Mouse (Mus musculus): ENCODE results near the gene Prm1. TPM values are rescaled to one million over a fixed set of nuclear protein-coding genes. Genes with fewer than 3 reads are reported as not detected.
"Not testable (repeated sequence)": the region's sequence is repeated elsewhere in the genome, so short reads cannot be mapped to it uniquely, and the experiment has no call there.

Gene Prm1
- polyA plus RNA-seq (2015; fragmentation: Nextera tagmentation; extraction: Ambion mirVana): 0.36 TPM in 1 of 2 replicates, not detected in the other

DNA sequence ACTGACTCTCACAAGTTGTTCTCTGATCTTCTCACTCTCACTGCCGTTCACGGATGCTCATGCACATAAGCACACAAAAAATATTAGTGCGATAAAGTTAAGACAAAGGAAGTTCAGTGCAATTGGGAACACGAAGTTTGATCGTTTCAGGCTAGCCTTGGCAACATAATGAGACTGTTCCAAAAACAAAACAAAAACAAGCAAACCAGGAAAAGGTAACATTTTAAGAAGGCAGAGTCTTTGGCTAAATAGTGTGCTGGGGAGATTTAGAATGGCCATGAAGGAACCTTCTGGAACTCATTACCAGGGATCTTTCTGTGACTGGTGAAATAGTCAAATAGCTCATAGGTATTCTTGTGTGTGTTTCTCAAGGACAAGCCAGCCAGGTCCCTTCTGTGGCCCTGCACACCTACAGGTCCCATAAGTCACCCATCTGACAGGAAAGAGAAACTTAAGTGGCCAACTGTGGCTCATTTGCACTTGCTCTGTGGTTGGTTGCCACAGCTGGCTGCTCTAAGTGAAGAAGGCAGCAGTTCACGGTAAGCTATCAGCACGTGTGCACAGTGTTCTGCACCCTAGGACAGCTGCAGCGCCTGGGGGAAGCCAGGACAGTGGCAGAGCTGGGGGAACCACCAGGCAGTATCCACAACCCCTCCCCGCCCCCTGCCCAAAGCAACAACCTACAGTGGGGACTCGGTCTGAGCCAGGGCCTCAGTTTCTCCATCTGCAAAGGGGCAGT is at the start of gene Prm1:
Gene Prm1 (minus strand): TSS at position 51 of the 739 bp plus-strand sequence.
- H3K9ac ChIP-seq: no peak within 1 kb of the TSS
- no peak within 1 kb of the TSS for H3K27ac ChIP-seq
- H3K36me3 ChIP-seq: no peaks in the 10 kb centered on the region
- H3K27me3 ChIP-seq: no peaks in the 10 kb centered on the region
- no peaks in the 10 kb centered on the region for H3K4me1 ChIP-seq
- no peak within 1 kb of the TSS for H3K4me2 ChIP-seq
- WGBS: 74% methylated on average over 10 of the region's 10 CpGs
- H3K9me3 ChIP-seq: no peaks in the 10 kb centered on the region
- no peak within 1 kb of the TSS for H3K4me3 ChIP-seq
- no peak for ATAC-seq (ENCODE audit: borderline replicate concordance, extremely low read depth, low FRiP score, low TSS enrichment)

DNA sequence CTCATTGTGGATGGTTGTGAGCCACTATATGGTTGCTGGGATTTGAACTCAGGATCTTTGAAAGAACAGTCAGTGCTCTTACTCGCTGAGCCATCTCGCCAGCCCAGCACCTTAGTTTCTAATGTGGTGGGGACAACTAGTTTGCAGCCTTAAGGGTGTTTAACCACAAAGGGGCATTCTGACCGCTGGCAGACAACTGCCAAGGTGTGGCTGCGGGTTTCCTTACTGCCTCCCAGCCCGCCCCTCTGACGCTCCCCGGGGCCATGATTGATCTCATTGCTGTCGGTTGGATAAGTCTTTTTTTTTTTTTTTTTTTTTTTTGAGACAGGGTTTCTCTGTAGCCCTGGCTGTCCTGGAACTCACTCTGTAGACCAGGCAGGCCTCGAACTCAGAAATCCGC is 46.6 kb upstream of the Prm1 start:
- 90% methylated on average over 10 of the region's 10 CpGs for WGBS
- peaks cover 40% of the 10 kb centered on the region for H3K4me1 ChIP-seq
- not testable (repeated sequence) for H3K36me3 ChIP-seq; H3K4me2 ChIP-seq; H3K9ac ChIP-seq; H3K4me3 ChIP-seq; H3K27me3 ChIP-seq; H3K9me3 ChIP-seq; H3K27ac ChIP-seq; ATAC-seq (ENCODE audit: borderline replicate concordance, extremely low read depth, low FRiP score, low TSS enrichment)

DNA sequence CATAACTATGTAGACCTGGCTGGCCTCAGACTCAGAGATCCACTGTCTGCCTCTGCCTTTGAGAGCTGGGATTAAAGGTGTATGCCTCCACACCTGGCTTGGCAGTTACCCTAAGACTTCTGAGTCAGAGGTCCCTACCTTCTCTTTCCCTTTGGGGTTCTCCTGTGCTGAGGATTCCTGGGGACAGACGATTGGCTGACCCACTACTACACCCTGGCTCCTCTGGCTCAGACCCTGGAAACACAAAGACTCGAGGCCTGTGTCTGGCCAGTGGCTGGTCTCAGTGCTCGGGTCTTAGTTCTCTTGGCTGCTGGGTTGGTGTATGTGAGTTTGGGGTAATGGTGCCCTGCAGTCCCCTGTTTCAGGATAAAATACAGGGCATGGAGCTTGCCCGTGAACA is 45.3 kb upstream of the Prm1 start:
- ATAC-seq (ENCODE audit: borderline replicate concordance, extremely low read depth, low FRiP score, low TSS enrichment): no peak
- no peaks in the 10 kb centered on the region for H3K36me3 ChIP-seq

DNA sequence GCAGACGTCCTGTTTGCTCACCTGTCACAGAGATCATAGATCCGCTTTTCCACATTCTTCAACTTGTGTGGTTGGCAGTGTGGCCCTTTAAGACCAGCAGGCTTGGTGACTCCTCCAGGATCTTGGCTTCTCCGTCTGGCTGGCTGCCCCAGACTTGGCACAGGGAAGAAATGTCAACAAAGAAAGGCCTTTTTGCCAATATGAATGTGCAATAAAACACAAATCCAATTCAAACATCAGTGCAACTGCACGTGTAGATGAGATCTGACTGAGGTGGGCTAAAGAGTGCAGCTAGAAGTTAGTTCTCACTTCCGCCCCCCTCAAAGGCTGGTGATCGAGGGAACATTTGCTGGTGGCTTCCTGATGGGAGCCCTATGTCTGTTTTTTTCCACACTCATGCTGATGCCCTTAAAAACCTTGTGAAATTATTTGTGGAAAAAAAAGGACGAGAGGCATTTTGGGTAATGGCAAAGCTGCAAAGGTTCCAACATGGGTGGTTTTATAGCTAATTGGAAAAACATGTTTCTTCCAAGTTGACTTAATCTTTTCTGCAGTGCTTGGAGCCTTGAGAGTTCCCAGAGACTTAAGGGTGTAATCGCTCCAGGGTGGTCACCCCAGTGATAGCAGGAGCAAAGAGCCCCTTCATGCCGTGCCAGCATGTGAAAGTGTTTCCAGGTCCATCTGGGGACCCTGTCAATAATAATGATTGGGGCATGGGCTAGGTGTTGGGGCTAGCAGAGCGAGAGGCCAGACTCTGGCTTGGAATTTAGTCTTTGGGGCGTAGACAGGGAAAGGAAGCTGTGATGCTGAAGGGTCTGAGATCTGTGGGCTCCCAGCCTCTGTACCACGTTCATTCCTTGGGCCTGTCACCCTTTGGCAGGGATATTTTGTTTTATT is 44.6 kb upstream of the Prm1 start:
- Histone ChIP-seq H3K4me2 (no peak overlapping the region), H3K27ac (peak overlapping the region; percentile 84), H3K4me1 (peaks cover 40% of the 10 kb centered on the region), H3K27me3 (no peaks in the 10 kb centered on the region), H3K9ac (no peak overlapping the region), H3K36me3 (no peaks in the 10 kb centered on the region), H3K9me3 (no peaks in the 10 kb centered on the region), H3K4me3 (no peak overlapping the region)
- ATAC-seq (ENCODE audit: borderline replicate concordance, extremely low read depth, low FRiP score, low TSS enrichment): peak; percentile 64
- 34% methylated on average over 12 of the region's 12 CpGs for WGBS

More for the DNA sequence above, 45.3 kb upstream of the Prm1 start:
- Histone ChIP-seq H3K9ac (no peak overlapping the region), H3K27ac (peak overlapping the region; percentile 84), H3K9me3 (no peaks in the 10 kb centered on the region), H3K4me2 (no peak overlapping the region), H3K27me3 (no peaks in the 10 kb centered on the region), H3K4me3 (no peak overlapping the region), H3K4me1 (peaks cover 40% of the 10 kb centered on the region)
- 67% methylated on average over 4 of the region's 4 CpGs for WGBS

- no peaks in the 10 kb centered on the region for H3K9me3 ChIP-seq
- H3K27ac ChIP-seq: no peak overlapping the region
- peaks cover 53% of the 10 kb centered on the region for H3K4me1 ChIP-seq
- no peaks in the 10 kb centered on the region for H3K27me3 ChIP-seq
- H3K9ac ChIP-seq: no peak overlapping the region
- H3K4me3 ChIP-seq: no peak overlapping the region
- H3K36me3 ChIP-seq: no peaks in the 10 kb centered on the region
- ATAC-seq (ENCODE audit: borderline replicate concordance, extremely low read depth, low FRiP score, low TSS enrichment): peak; percentile 52; the same call in 1 of the 2 replicates
- H3K4me2 ChIP-seq: no peak overlapping the region
- 64% methylated on average over 4 of the region's 4 CpGs for WGBS
These were observed 40.9 kb upstream of the Prm1 start for GRCm38 (mm10) chr16:10846503-10846902.

DNA sequence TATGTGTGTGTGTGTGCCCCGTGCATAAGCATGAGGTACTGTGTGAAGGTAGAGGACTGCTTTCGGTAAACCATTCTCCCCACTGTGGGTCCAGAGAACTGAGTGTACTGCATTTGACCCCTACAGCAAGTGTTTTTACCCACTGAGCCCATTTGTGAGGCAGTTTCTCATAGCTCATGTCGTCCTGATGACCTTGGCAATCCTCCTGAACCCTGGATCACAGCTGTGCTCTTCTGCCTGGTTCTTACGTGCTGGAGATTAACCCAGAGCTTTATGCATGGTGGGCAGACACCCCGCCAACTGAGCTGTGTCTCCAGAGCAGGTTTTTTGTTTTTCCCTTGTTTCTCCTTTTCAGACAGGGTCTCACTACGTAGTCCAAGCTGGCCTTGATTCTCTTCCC is 40.3 kb upstream of the Prm1 start:
- Histone ChIP-seq H3K27me3 (no peaks in the 10 kb centered on the region), H3K4me2 (no peak overlapping the region), H3K36me3 (no peaks in the 10 kb centered on the region), H3K27ac (no peak overlapping the region), H3K9ac (no peak overlapping the region), H3K4me1 (peaks cover 47% of the 10 kb centered on the region), H3K9me3 (no peaks in the 10 kb centered on the region), H3K4me3 (no peak overlapping the region)
- no peak for ATAC-seq (ENCODE audit: borderline replicate concordance, extremely low read depth, low FRiP score, low TSS enrichment)
- WGBS: 83% methylated on average over 6 of the region's 6 CpGs

GRCm38 (mm10) chr16:10844319-10844670 is 38.7 kb upstream of the Prm1 start:
- peak overlapping the region; percentile 53 for H3K4me2 ChIP-seq
- peak overlapping the region; percentile 66; the same call in 1 of the 2 replicates for H3K27ac ChIP-seq
- no peak for ATAC-seq (ENCODE audit: borderline replicate concordance, extremely low read depth, low FRiP score, low TSS enrichment)
- no peaks in the 10 kb centered on the region for H3K36me3 ChIP-seq
- no peaks in the 10 kb centered on the region for H3K9me3 ChIP-seq
- no peak overlapping the region for H3K9ac ChIP-seq
- no peaks in the 10 kb centered on the region for H3K27me3 ChIP-seq
- H3K4me3 ChIP-seq: peak overlapping the region; percentile 21
- WGBS: 37% methylated on average over 6 of the region's 6 CpGs
- H3K4me1 ChIP-seq: peaks cover 36% of the 10 kb centered on the region

- peaks cover 35% of the 10 kb centered on the region for H3K4me1 ChIP-seq
- H3K27ac ChIP-seq: peak overlapping the region; percentile 66
- H3K4me3 ChIP-seq: peak overlapping the region; percentile 21
- no peaks in the 10 kb centered on the region for H3K9me3 ChIP-seq
- H3K4me2 ChIP-seq: peak overlapping the region; percentile 53
- no peaks in the 10 kb centered on the region for H3K27me3 ChIP-seq
- no peaks in the 10 kb centered on the region for H3K36me3 ChIP-seq
- 6% methylated on average over 18 of the region's 18 CpGs for whole genome bisulfite sequencing
- H3K9ac ChIP-seq: peak overlapping the region; percentile 17
- ATAC-seq (ENCODE audit: borderline replicate concordance, extremely low read depth, low FRiP score, low TSS enrichment): peak; percentile 62; the same call in 1 of the 2 replicates
These were observed 38.1 kb upstream of the Prm1 start for GRCm38 (mm10) chr16:10843486-10844318.

- H3K27ac ChIP-seq: no peak overlapping the region
These were observed 36.7 kb upstream of the Prm1 start for GRCm38 (mm10) chr16:10842282-10842855.

DNA sequence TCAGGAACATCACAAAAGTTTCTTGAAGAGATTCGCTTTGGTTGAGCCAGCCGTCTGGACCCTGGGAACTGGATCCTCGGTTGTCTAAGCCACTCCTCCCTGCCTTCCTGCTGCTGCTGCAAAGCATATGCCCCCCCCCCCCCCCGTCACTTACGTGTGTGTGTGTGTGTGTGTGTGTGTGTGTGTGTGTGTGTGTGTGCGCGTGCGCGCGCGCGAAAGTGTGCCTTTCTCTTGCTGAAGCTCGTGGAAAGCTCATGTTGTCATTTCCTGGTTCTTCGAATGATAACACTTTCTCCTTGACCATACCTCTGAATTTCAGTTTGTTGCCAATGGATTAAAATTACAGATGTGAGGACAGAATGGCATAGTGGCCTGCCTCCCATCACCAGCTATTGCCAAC is 34.4 kb upstream of the Prm1 start:
- ATAC-seq (ENCODE audit: borderline replicate concordance, extremely low read depth, low FRiP score, low TSS enrichment): no peak
- no peak overlapping the region for H3K27ac ChIP-seq
- H3K9me3 ChIP-seq: no peaks in the 10 kb centered on the region
- 85% methylated on average over 12 of the region's 14 CpGs for WGBS
- H3K4me3 ChIP-seq: no peak overlapping the region
- H3K4me2 ChIP-seq: no peak overlapping the region
- no peak overlapping the region for H3K9ac ChIP-seq
- peaks cover 50% of the 10 kb centered on the region for H3K4me1 ChIP-seq
- H3K36me3 ChIP-seq: no peaks in the 10 kb centered on the region
- no peaks in the 10 kb centered on the region for H3K27me3 ChIP-seq

More at GRCm38 (mm10) chr16:10842282-10842855, 36.7 kb upstream of the Prm1 start:
- Histone ChIP-seq H3K4me3 (no peak overlapping the region), H3K36me3 (no peaks in the 10 kb centered on the region), H3K9ac (no peak overlapping the region), H3K4me2 (no peak overlapping the region), H3K27me3 (no peaks in the 10 kb centered on the region), H3K4me1 (peaks cover 40% of the 10 kb centered on the region), H3K9me3 (no peaks in the 10 kb centered on the region)
- ATAC-seq (ENCODE audit: borderline replicate concordance, extremely low read depth, low FRiP score, low TSS enrichment): no peak
- WGBS: 78% methylated on average over 4 of the region's 4 CpGs

Measured in lung, embryonic 15.5 days (tissue).